Mouse (Mus musculus) cerebral cortex, adult 2 months (tissue): ENCODE measurements around the gene Adamts12.

Experiments used
- WGBS: fragments of 180-500 bp; shearing (Covaris S2); methylation state at CpG from one replicate; pipeline ENCODE4 v1.1.7; 2018; 5-methylcytosine and 5-hydroxymethylcytosine counted together

The Adamts12 gene

GRCm38 (mm10) chr15:11297960-11298359 lies 233.4 kb downstream of the Adamts12 start:
- 68% methylated on average over 4 of the region's 4 CpGs for WGBS

GRCm38 (mm10) chr15:11317077-11317476 lies 252.5 kb downstream of the Adamts12 start:
- WGBS: 73% methylated on average over 3 of the region's 3 CpGs

- 36% methylated on average over 8 of the region's 8 CpGs for WGBS
Measured at GRCm38 (mm10) chr15:11320481-11320880, 255.9 kb downstream of the Adamts12 start.

- 49% methylated on average over 7 of the region's 7 CpGs for WGBS
Measured at GRCm38 (mm10) chr15:11339467-11340180, 275.0 kb downstream of the Adamts12 start.

- 68% methylated on average over 3 of the region's 3 CpGs for WGBS
Measured at GRCm38 (mm10) chr15:11355865-11356264, 291.3 kb downstream of the Adamts12 start.

GRCm38 (mm10) chr15:11357501-11357900 lies 292.9 kb downstream of the Adamts12 start:
- 97% methylated on average over 2 of the region's 2 CpGs for WGBS

- 91% methylated on average over 1 of the region's 1 CpGs for WGBS
Measured at GRCm38 (mm10) chr15:11360888-11361287, 296.3 kb downstream of the Adamts12 start.

- 85% methylated on average over 5 of the region's 5 CpGs for WGBS
Measured at GRCm38 (mm10) chr15:11361824-11362223, 297.2 kb downstream of the Adamts12 start.

- WGBS: 24% methylated on average over 2 of the region's 2 CpGs
Measured at GRCm38 (mm10) chr15:11364112-11364511, 299.5 kb downstream of the Adamts12 start.

GRCm38 (mm10) chr15:11364795-11365194 lies 300.2 kb downstream of the Adamts12 start:
- 100% methylated on average over 1 of the region's 1 CpGs for WGBS

GRCm38 (mm10) chr15:11369572-11369971 lies 305.0 kb downstream of the Adamts12 start:
- 86% methylated on average over 3 of the region's 3 CpGs for WGBS

- WGBS: 90% methylated on average over 7 of the region's 7 CpGs
Measured at GRCm38 (mm10) chr15:11370477-11371085, 306.0 kb downstream of the Adamts12 start.

GRCm38 (mm10) chr15:11379431-11380086 lies 315.0 kb downstream of the Adamts12 start:
- WGBS: 93% methylated on average over 8 of the region's 8 CpGs

- 38% methylated on average over 8 of the region's 8 CpGs for WGBS
Measured at GRCm38 (mm10) chr15:11380087-11380530, 315.5 kb downstream of the Adamts12 start.

- WGBS: 83% methylated on average over 8 of the region's 8 CpGs
Measured at GRCm38 (mm10) chr15:11380616-11381015, 316.0 kb downstream of the Adamts12 start.

- 76% methylated on average over 12 of the region's 12 CpGs for WGBS
Measured at GRCm38 (mm10) chr15:11382585-11382984, 318.0 kb downstream of the Adamts12 start.

- WGBS: 95% methylated on average over 21 of the region's 21 CpGs
Measured at GRCm38 (mm10) chr15:11383796-11384195, 319.2 kb downstream of the Adamts12 start.

GRCm38 (mm10) chr15:11392903-11393302 lies 328.3 kb downstream of the Adamts12 start:
- WGBS: 94% methylated on average over 16 of the region's 16 CpGs

- WGBS: 93% methylated on average over 6 of the region's 6 CpGs
Measured at GRCm38 (mm10) chr15:11396421-11396820, 331.8 kb downstream of the Adamts12 start.
